Mouse (Mus musculus): ENCODE measurements around the gene Arid1b.

Arid1b gene

GRCm38 (mm10) chr17:4993840-4994503, at the start of gene Arid1b:
Gene Arid1b (plus strand): TSS chr17:4994332.
- peak; percentile 49 for DNase-seq (ENCODE audit: low read depth, low spot score)

GRCm38 (mm10) chr17:4945311-4945751, 48.8 kb upstream of the Arid1b start:
- DNase-seq (ENCODE audit: low read depth, low spot score) = no peak

GRCm38 (mm10) chr17:4945871-4946331, 48.2 kb upstream of the Arid1b start:
- DNase-seq (ENCODE audit: low read depth, low spot score) = no peak

- no peak for DNase-seq (ENCODE audit: low read depth, low spot score)
Observed at GRCm38 (mm10) chr17:4946421-4946974, 47.6 kb upstream of the Arid1b start.

GRCm38 (mm10) chr17:4947013-4947412, 47.1 kb upstream of the Arid1b start:
- DNase-seq (ENCODE audit: low read depth, low spot score) = no peak

- DNase-seq (ENCODE audit: low read depth, low spot score) = no peak
Observed at GRCm38 (mm10) chr17:4947439-4947838, 46.7 kb upstream of the Arid1b start.

GRCm38 (mm10) chr17:4948501-4948900, 45.6 kb upstream of the Arid1b start:
- no peak for DNase-seq (ENCODE audit: low read depth, low spot score)

- DNase-seq (ENCODE audit: low read depth, low spot score) = no peak
Observed at GRCm38 (mm10) chr17:4954431-4954830, 39.7 kb upstream of the Arid1b start.

- no peak for DNase-seq (ENCODE audit: low read depth, low spot score)
Observed at GRCm38 (mm10) chr17:4964192-4964877, 29.8 kb upstream of the Arid1b start.

GRCm38 (mm10) chr17:4967201-4967600, 26.9 kb upstream of the Arid1b start:
- no peak for DNase-seq (ENCODE audit: low read depth, low spot score)

- DNase-seq (ENCODE audit: low read depth, low spot score) = no peak
Observed at GRCm38 (mm10) chr17:4968035-4968434, 26.1 kb upstream of the Arid1b start.

- DNase-seq (ENCODE audit: low read depth, low spot score) = no peak
Observed at GRCm38 (mm10) chr17:4968878-4969277, 25.3 kb upstream of the Arid1b start.

GRCm38 (mm10) chr17:4972261-4972660, 21.9 kb upstream of the Arid1b start:
- no peak for DNase-seq (ENCODE audit: low read depth, low spot score)

GRCm38 (mm10) chr17:4974736-4975135, 19.4 kb upstream of the Arid1b start:
- DNase-seq (ENCODE audit: low read depth, low spot score) = no peak

GRCm38 (mm10) chr17:4980151-4980550, 14.0 kb upstream of the Arid1b start:
- no peak for DNase-seq (ENCODE audit: low read depth, low spot score)

GRCm38 (mm10) chr17:4982819-4983218, 11.3 kb upstream of the Arid1b start:
- no peak for DNase-seq (ENCODE audit: low read depth, low spot score)

GRCm38 (mm10) chr17:4984691-4985090, 9.4 kb upstream of the Arid1b start:
- DNase-seq (ENCODE audit: low read depth, low spot score) = no peak

- DNase-seq (ENCODE audit: low read depth, low spot score) = no peak
Observed at GRCm38 (mm10) chr17:4990911-4991560, 3.1 kb upstream of the Arid1b start.

GRCm38 (mm10) chr17:4991600-4991999, 2.5 kb upstream of the Arid1b start:
- DNase-seq (ENCODE audit: low read depth, low spot score) = no peak

GRCm38 (mm10) chr17:4993497-4993839, 664 bp upstream of the Arid1b start:
- no peak for DNase-seq (ENCODE audit: low read depth, low spot score)

- DNase-seq (ENCODE audit: low read depth, low spot score) = no peak
Observed at GRCm38 (mm10) chr17:4994504-4994812, 326 bp downstream of the Arid1b start.

GRCm38 (mm10) chr17:4994813-4995560, 855 bp downstream of the Arid1b start:
- peak; percentile 49 for DNase-seq (ENCODE audit: low read depth, low spot score)
